In genomic region chr4:140581730-140582389, GRCm38 (mm10) we compare ENCODE assay signal across 8 mouse cellular contexts.
DNase-seq lines count a peak whose midpoint lies in the region; ATAC-seq and TF ChIP-seq lines count a peak whose summit lies in the region.
"Had no signal": no experiment of that assay in that cellular context is flagged by ENCODE, and none has a peak within 500 bp of the region (broad histone marks: within the 10 kb centered on the region; RNA-seq: fewer than 3 reads in every experiment).

No protein-coding gene starts in this region.

- no peak overlapping the region for H3K4me3 ChIP-seq in midbrain, postnatal 0 days (ENCODE audit: low read depth, low read length)
- no peak overlapping the region for H3K4me3 ChIP-seq in midbrain, embryonic 15.5 days
- peak overlapping the region; percentile 49 for H3K4me3 ChIP-seq in heart, embryonic 16.5 days (ENCODE audit: low read length)
- no peak overlapping the region for H3K4me3 ChIP-seq in lung, adult 2 months (replicated peaks; ENCODE audit: extremely low read depth, low read depth, low read length)

- H3K27me3 ChIP-seq in midbrain, postnatal 0 days (ENCODE audit: insufficient read depth, low read length): no peaks in the 10 kb centered on the region
- H3K27me3 ChIP-seq in midbrain, embryonic 15.5 days (replicated peaks): no peaks in the 10 kb centered on the region
- no peaks in the 10 kb centered on the region for H3K27me3 ChIP-seq in heart, embryonic 16.5 days (ENCODE audit: control insufficient read depth, insufficient read depth, low read length)

- no peak for TF ChIP-seq POLR2A in lung, adult 2 months (IDR thresholded peaks at IDR 0.05; ENCODE audit: borderline replicate concordance, extremely low read depth, low read depth, low read length)

- H3K27ac ChIP-seq in midbrain, postnatal 0 days (ENCODE audit: low read depth, low read length): no peak overlapping the region
- no peak overlapping the region for H3K27ac ChIP-seq in midbrain, embryonic 15.5 days
- peak overlapping the region; percentile 85 for H3K27ac ChIP-seq in heart, embryonic 16.5 days (ENCODE audit: low read length)
- H3K27ac ChIP-seq: liver, embryonic 14.5 days had no signal

- DNase-seq in midbrain, postnatal 0 days (ENCODE audit: low spot score): peak; percentile 42
- peak; percentile 51 to 61 for DNase-seq in cerebellum, postnatal 14 days
- peak; percentile 12 for DNase-seq in lung, adult 2 months
- no peak for DNase-seq in thymus, postnatal 10 days (ENCODE audit: low spot score in 2 of 2)
- no peak for DNase-seq in ovary, postnatal 14 days (ENCODE audit: low spot score)

- WGBS in midbrain, postnatal 0 days: 68% methylated on average over 23 of the region's 23 CpGs
- 77% methylated on average over 23 of the region's 23 CpGs for WGBS in midbrain, embryonic 15.5 days
- 46% methylated on average over 23 of the region's 23 CpGs for WGBS in heart, embryonic 16.5 days
- 54% methylated on average over 23 of the region's 23 CpGs for WGBS in lung, adult 2 months

- no peak overlapping the region for H3K4me2 ChIP-seq in midbrain, postnatal 0 days (ENCODE audit: low read depth, low read length, poor library complexity, severe bottlenecking)
- H3K4me2 ChIP-seq in midbrain, embryonic 15.5 days: no peak overlapping the region
- peak overlapping the region; percentile 65 for H3K4me2 ChIP-seq in heart, embryonic 16.5 days (ENCODE audit: low read depth, low read length)

- no peaks in the 10 kb centered on the region for H3K9me3 ChIP-seq in midbrain, postnatal 0 days (ENCODE audit: low read length)
- no peaks in the 10 kb centered on the region for H3K9me3 ChIP-seq in midbrain, embryonic 15.5 days
- no peaks in the 10 kb centered on the region for H3K9me3 ChIP-seq in heart, embryonic 16.5 days (replicated peaks; ENCODE audit: control insufficient read depth, low read length)

- no peak overlapping the region for H3K9ac ChIP-seq in midbrain, postnatal 0 days (replicated peaks; ENCODE audit: low read length, poor library complexity, severe bottlenecking)
- no peak overlapping the region for H3K9ac ChIP-seq in midbrain, embryonic 15.5 days
- H3K9ac ChIP-seq in heart, embryonic 16.5 days (ENCODE audit: low read length): peak overlapping the region; percentile 70
- H3K9ac ChIP-seq: liver, embryonic 14.5 days had no signal

- TF ChIP-seq CTCF in midbrain, postnatal 0 days (IDR thresholded peaks at IDR 0.05): no peak
- TF ChIP-seq CTCF in lung, adult 2 months (IDR thresholded peaks at IDR 0.05; ENCODE audit: insufficient read depth, low read length): no peak

- no peak; the same call in 1 of the 2 replicates for ATAC-seq in midbrain, postnatal 0 days (ENCODE audit: low FRiP score)
- ATAC-seq in midbrain, embryonic 15.5 days (replicated peaks): no peak
- ATAC-seq in heart, embryonic 16.5 days (replicated peaks; ENCODE audit: extremely low read depth, insufficient read depth, low FRiP score): peak; percentile 83

- H3K4me1 ChIP-seq in midbrain, postnatal 0 days (ENCODE audit: insufficient read depth, low read length): no peaks in the 10 kb centered on the region
- peaks cover 3% of the 10 kb centered on the region; the same call in 1 of the 2 replicates for H3K4me1 ChIP-seq in midbrain, embryonic 15.5 days
- H3K4me1 ChIP-seq in heart, embryonic 16.5 days (ENCODE audit: control insufficient read depth, insufficient read depth, low read length): peaks cover 16% of the 10 kb centered on the region
- no peaks in the 10 kb centered on the region; the same call in 1 of the 2 replicates for H3K4me1 ChIP-seq in lung, adult 2 months (ENCODE audit: control insufficient read depth, insufficient read depth, low read length)

- H3K36me3 ChIP-seq in midbrain, postnatal 0 days (ENCODE audit: insufficient read depth, low read length): peaks cover 51% of the 10 kb centered on the region
- peaks cover 27% of the 10 kb centered on the region for H3K36me3 ChIP-seq in midbrain, embryonic 15.5 days (replicated peaks)
- H3K36me3 ChIP-seq in heart, embryonic 16.5 days (ENCODE audit: control insufficient read depth, insufficient read depth): peaks cover 23% of the 10 kb centered on the region

Comparison
In these comparisons a context has a peak if more than half of its experiments do, and no peak if none do; other contexts are left out.
1. DNase-seq: peak in midbrain, postnatal 0 days (single experiment), cerebellum, postnatal 14 days (2 of 2) and lung, adult 2 months (single experiment); none in thymus, postnatal 10 days (0 of 2) and ovary, postnatal 14 days (single experiment).